In genomic region chr11:86749776-86750423, GRCm38 (mm10) we compare ENCODE assay signal across 11 mouse cellular contexts. TPM values are rescaled to one million over a fixed set of nuclear protein-coding genes. Genes with fewer than 3 reads are reported as not detected.
A peak's percentile ranks its signal among the peaks of the same experiment; 100 is the strongest.
DNase-seq lines count a peak whose midpoint lies in the region; ATAC-seq and TF ChIP-seq lines count a peak whose summit lies in the region.
"Had no signal": no experiment of that assay in that cellular context is flagged by ENCODE, and none has a peak within 500 bp of the region (broad histone marks: within the 10 kb centered on the region; RNA-seq: fewer than 3 reads in every experiment).

No protein-coding gene starts in this region.

- DNase-seq in heart, adult 11 months, result peak; percentile 75
- DNase-seq in heart, adult 9 months (ENCODE audit: low spot score in 2 of 2), result no peak
- DNase-seq in kidney, postnatal 4 days, result no peak
- no peak for DNase-seq in thymus, postnatal 14 days
- DNase-seq in spleen, postnatal 14 days (ENCODE audit: low spot score in 2 of 2), result no peak
- DNase-seq: adrenal gland, adult 2 months; lung, postnatal 14 days had no signal

- no peak for TF ChIP-seq POLR2A in bone marrow macrophage, adult 2 months (IDR thresholded peaks at IDR 0.05; ENCODE audit: borderline replicate concordance, low read depth, low read length)

- H3K36me3 ChIP-seq in kidney, embryonic 16.5 days (ENCODE audit: insufficient read depth, low read length), result no peaks in the 10 kb centered on the region

- H3K9me3 ChIP-seq in kidney, embryonic 16.5 days (ENCODE audit: low read length), result no peaks in the 10 kb centered on the region

- H3K4me1 ChIP-seq in kidney, embryonic 16.5 days (ENCODE audit: insufficient read depth, low read length), result peaks cover 46% of the 10 kb centered on the region
- peaks cover 67% of the 10 kb centered on the region for H3K4me1 ChIP-seq in bone marrow macrophage, adult 2 months (ENCODE audit: control insufficient read depth, insufficient read depth, low read length)

- 0 out of 2 replicates have a peak overlapping the region, but pooled peaks have one; percentile 34 for H3K27ac ChIP-seq in kidney, embryonic 16.5 days (ENCODE audit: low read length)
- peak overlapping the region; percentile 91 for H3K27ac ChIP-seq in bone marrow macrophage, adult 2 months (ENCODE audit: insufficient read depth, low read depth, low read length)

- H3K27me3 ChIP-seq in kidney, embryonic 16.5 days (ENCODE audit: insufficient read depth, low read length), result no peaks in the 10 kb centered on the region

- WGBS in kidney, embryonic 16.5 days, result 74% methylated on average over 3 of the region's 3 CpGs

- ATAC-seq in kidney, embryonic 16.5 days (ENCODE audit: low FRiP score, low TSS enrichment), result no peak
- ATAC-seq in common myeloid progenitor, adult 5-6 weeks (replicated peaks; ENCODE audit: low read depth, poor library complexity, severe bottlenecking), result peak; percentile 58
- ATAC-seq: hindbrain, embryonic 16.5 days had no signal

- H3K4me3 ChIP-seq in kidney, embryonic 16.5 days (ENCODE audit: low read length), result no peak overlapping the region
- H3K4me3 ChIP-seq in bone marrow macrophage, adult 2 months (ENCODE audit: insufficient read depth, low read length), result no peak overlapping the region

- no peak for TF ChIP-seq CTCF in bone marrow macrophage, adult 2 months (IDR thresholded peaks at IDR 0.05; ENCODE audit: low read depth, low read length)

- 0 out of 2 replicates have a peak overlapping the region, but pooled peaks have one; percentile 21 for H3K4me2 ChIP-seq in kidney, embryonic 16.5 days (replicated peaks; ENCODE audit: low read depth, low read length)

- H3K9ac ChIP-seq in kidney, embryonic 16.5 days (replicated peaks; ENCODE audit: low read length), result no peak overlapping the region

RNA-seq across cellular contexts. Expression of gene Cltc, which starts 7.5 kb away (rescaled TPM):
- 174 and 186 TPM in 2 replicates for polyA plus RNA-seq in kidney, embryonic 16.5 days (2015; fragmentation: Nextera tagmentation; extraction: Ambion mirVana)
- 356 and 389 TPM in 2 replicates for polyA plus RNA-seq in bone marrow macrophage, adult 2 months (2012; ENCODE audit: insufficient read depth, insufficient read length, missing spikeins)
- total RNA-seq in common myeloid progenitor, adult 5-6 weeks (2017), result 169 and 175 TPM in 2 replicates

RNA-seq across cellular contexts. Expression of gene Dhx40, which starts 57.6 kb away (rescaled TPM):
- 37.8 and 38.4 TPM in 2 replicates for polyA plus RNA-seq in kidney, embryonic 16.5 days (2015; fragmentation: Nextera tagmentation; extraction: Ambion mirVana)
- polyA plus RNA-seq in bone marrow macrophage, adult 2 months (2012; ENCODE audit: insufficient read depth, insufficient read length, missing spikeins), result 23.5 and 26.5 TPM in 2 replicates
- total RNA-seq in common myeloid progenitor, adult 5-6 weeks (2017), result 19.4 and 24.4 TPM in 2 replicates
